Mouse (Mus musculus): ENCODE data around the gene Ccdc103.

Ccdc103 gene

DNA sequence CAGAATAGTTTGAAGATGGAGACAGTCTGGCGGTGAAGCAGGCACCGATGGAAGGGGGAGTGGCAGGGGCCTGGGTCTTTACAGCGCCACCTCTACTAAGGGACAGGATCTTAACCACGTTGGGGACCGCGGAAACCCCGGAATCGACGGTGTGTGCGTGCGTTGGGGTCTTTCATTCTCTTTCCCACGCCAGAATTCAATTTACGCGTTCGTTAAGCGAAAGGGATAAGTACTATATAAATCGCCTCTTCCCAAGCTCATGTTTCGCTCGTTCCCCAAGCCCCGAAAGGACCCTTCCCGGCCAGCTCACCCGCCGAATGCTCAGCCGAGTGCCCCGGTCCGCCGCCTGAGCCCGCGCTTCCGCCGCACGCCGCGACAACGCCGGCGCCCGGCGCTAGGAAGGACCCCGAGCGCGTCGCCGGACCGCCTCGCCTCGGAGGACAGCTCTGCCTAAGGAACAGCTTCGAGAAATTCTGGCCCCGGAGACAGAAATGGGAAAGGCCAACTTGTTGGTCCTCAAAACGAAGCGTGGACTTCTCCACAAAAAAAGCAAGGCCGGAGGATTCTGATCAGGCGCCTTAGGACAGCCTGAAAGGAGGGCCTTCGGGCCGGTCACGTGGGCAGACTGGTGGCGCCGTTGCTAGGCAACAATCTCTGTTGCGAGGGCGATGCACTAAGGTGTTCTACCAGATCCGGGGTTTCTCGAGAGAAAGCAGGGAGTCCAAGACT, at the start of gene Ccdc103, which contains the start of gene Eftud2:
Gene Ccdc103 (plus strand): TSS at position 620 of the 729 bp plus-strand sequence.
Gene Eftud2 (minus strand): TSS at position 401 of the 729 bp plus-strand sequence.
- peak; percentile 94 to 95 for DNase-seq

DNA sequence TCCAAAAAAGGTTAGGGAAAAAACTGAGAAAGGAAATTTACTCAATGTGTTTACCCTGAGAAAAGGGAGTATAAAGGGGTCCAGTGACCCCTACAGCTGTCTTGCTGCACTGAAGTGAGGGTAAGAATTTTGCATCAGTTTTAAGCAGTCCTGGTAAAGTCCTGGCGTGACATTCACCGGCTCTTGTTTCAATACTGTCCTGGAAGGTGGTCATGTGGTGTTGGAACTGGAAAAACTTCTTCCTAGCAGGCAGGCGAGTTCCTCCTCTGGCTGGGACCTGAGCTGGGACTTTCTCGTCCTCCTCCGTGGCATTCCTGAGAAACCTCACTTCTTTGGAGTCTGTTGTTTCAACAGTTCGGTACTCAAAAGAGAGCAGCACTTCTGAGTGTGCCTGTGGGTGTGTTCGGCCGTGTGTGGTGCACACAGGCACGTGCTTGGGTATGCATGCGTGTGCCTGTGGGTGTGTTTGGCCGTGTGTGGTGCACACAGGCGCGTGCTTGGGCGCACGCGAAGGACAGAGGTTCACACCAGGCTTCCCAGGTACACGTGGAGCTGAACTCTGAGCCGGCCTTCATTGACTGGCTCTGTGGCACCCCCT, 48.2 kb upstream of the Ccdc103 start:
- DNase-seq, result no peak

DNA sequence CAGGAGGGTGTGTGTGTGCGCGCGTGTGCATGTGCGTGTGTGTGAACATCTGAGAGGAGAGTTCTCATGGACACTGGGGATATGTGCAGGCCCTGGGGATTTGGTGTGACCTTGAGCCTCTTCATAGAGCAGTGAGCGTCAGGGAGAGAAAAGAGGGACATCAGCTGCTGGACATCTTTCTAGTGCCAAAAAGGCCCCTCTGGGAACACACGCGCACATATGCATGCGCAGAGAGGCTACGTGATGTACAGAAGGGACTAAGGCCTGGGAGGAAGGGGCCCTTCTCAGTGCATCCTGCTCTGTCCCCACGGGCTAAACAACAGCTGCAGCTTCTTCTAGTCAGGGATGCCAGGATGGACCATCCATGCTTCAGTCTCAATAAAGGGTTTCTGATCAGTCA, 46.8 kb upstream of the Ccdc103 start:
- DNase-seq, result no peak

DNA sequence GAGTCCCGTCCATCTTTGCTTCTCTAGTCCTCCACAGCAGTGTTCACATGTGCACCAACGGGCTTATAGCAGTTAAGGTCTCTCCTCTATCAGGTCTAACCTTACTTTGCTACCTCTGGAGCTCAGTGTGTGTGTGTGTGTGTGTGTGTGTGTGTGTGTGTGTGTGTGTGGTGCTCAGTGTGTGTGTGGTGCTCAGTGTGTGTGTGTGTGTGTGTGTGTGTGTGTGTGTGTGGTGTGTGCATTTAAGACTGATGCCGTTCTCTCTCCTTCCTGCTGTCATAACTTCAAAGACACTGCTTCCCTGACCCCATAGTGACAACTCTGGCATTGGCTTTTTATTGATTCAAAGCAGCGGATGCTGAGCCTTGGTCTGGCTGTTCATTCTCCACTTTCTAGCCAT, 45.5 kb upstream of the Ccdc103 start, which contains the start of gene Higd1b:
Gene Higd1b (plus strand): TSS at position 301 of the 400 bp plus-strand sequence.
- no peak for DNase-seq

DNA sequence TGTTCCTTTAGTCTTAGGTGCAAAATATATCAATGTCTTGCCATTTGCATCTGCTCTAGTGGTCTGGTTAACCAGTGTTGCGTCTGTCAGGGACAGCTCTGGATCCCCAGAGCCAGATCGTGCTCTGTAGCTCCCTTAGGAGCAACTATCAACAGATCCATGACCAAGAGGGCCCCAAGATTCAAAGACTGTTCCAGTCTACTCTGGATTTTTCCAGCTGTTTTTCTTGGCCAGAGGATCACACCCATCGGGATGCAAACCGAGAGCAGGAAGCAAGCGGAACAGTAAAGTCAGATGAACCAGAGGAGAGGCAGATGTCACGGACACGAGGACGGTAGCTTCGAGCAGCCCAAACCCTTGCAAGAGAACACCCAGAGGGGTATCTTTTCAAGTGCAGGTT, 44.9 kb upstream of the Ccdc103 start:
- DNase-seq, result no peak

DNA sequence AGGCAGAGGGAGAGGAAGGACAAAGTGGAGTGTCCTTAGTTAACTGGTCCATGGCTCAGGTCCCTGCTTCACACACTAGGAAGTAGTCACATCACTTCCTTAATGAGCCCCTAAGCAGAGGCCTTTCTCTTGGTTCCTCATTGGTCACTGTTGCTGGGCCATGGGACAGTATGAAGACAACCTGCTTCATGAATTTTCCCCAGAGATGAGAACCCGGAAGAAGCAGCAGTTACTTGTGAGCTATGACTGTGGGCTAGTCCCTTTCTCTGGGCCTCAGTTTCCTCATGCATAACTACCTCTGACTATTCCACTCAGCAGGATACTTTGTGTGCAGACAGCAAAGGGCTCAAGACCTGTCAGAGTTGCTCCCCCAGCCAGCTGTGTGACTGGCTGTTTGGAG, 43.6 kb upstream of the Ccdc103 start:
- DNase-seq, result no peak

DNA sequence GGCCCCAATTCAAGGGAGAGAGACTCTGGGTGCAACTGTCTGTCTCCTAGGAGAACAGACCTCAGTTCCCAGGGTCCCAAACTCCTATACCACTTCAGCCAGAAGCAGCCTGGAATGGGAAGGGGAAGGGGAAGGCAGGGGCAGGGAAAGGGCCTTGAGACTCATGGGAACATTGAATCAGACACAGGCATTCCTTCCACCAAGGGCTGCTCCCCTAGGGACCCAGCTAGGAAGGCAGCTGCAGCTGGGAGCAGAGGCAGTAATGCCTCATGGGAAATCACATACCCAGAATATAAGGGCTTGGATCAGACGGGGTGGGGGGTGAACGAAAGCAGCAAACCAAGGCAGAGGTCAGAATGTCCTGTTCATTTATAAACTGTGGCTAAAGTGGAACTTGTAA, 42.9 kb upstream of the Ccdc103 start:
- no peak for DNase-seq

DNA sequence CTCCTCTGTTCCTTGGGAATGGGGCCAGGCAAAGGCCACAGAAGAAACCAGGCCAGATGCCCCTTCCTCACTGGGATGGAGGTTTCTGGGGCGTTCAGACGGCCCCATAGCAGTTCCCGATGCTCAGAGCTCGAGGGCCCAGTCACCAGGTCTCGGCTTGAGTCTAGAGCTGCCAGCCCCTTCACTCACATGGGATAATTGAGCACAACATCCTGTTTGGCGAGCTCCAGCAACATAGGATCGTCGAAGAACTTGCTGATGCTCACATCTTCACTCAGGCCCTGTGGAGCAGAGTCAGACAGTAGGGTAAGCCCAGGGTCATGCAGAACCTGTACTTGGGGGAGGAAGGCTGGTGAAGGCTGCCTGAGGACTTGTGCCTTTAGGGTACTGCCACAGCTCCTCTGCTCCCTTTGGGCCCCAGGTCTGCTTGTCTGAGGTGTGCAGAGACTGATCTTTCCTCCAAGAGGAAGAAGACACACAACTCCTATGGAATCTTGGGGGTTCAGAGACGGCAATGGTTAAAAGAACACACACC, 42.3 kb upstream of the Ccdc103 start:
- no peak for DNase-seq

DNA sequence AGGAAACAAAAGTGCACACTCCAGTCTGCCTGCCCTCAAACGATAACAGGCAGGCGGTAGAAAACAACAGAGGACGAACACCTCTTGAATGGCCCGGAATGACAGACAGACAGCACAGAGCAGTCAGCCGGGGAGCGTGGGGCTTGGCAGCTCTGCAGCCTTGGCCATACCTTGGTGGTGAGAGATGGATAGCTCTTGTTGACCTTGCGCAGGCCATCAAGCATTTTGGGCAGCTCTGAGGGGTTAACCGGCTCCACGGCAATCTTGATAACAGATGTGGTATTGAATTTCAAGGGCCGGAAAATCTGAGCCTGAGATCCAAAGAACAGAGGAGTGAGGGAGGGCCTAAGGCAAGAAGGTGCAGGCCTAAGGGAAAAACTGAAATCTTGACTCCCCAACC, 35.1 kb upstream of the Ccdc103 start:
- no peak for DNase-seq

DNA sequence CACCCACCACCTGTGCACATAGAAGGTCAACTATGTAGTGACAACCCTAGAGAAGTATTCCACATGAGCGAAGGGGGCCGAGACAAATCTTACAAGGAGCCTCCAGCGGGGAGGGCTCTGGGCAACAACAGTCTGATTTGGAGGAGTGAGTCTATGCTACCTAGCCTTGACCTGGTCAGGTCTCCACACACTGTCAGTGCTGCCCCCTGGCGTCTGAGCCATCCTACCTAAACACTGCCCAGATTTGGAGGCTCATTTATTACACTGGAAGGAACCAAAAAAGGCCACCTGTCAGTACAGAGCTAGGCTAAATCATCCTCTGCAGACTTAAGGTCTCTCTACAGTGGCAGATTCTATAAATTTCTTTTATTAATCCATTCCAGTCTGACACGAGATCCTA, 29.1 kb upstream of the Ccdc103 start:
- peak; percentile 81 to 88 for DNase-seq

DNA sequence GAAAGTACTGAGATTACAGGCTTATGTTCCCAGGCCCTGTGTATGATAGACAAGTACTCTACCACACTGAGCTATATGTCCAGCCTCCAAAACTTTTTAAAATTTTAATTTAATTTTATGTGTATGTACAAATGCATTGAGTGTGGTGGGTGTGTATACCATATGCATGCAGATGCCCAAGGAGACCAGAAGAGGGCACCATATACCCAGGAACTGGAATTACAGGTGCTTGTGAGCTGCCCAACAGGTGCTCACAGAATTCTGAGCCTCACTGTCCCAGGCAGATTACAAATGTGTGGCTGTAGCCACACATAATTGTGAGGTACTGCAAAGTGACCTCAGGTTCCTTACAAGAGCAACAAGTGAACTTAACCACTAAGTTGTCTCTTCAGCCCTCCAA, 27.2 kb upstream of the Ccdc103 start:
- no peak for DNase-seq

DNA sequence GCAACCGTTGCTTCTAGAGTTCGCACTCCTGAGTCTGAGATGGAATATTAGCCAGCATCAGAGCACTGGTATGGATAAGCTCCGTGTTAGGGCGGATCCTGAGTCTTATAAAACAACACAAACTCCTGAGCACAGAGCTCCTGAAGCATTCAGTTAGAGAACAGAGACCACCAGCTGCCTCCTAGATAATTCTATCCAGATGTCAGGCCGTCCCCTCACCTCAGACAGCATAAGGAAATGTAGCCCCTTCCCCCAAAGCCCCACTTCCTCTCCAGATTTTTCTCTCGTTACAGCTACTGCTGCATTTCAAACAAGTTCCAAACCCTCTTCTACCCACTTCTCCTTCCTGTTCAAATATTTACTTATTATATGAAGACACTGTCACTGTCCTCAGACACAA, 25.1 kb upstream of the Ccdc103 start:
- no peak for DNase-seq

DNA sequence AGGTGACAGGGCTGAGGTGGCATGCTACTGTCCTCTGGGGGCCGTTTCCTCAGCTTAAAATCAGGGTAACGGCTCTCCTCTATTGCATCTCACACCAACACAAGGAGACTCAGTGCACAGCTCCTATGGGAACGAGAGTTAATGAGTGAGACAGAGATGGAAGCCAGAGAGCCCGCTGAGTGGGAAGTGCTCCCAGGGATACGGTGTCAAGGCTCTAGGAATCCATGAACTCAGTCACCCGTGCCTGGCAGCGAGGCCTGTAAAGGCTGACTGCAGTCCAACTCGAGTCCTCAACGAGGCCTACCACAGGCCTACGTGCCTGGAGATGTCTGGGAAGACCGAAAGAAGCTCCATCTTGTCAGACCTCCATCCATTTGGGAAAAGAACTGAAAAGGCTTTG, 22.1 kb upstream of the Ccdc103 start:
- DNase-seq, result peak; percentile 51 to 60

DNA sequence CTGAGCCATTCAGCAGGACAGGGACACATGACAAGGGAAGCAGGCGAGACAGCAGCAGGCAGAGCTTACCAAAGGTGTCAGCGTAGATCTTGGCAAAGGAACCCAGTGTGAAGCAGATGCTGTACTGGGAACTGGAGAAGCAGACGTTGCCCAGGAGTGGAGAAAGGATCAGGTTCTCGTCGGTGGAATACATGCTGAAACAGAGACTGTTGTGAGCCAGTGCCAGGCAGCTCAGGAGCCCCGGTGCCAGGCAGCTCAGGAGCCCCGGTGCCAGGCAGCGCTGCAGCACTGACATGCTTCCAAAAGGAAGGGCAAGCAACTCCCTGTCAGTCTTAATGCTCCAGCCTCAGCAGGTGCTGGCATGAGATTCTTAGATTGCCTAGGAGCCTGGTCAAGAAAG, 21.1 kb upstream of the Ccdc103 start:
- DNase-seq, result peak; percentile 67

DNA sequence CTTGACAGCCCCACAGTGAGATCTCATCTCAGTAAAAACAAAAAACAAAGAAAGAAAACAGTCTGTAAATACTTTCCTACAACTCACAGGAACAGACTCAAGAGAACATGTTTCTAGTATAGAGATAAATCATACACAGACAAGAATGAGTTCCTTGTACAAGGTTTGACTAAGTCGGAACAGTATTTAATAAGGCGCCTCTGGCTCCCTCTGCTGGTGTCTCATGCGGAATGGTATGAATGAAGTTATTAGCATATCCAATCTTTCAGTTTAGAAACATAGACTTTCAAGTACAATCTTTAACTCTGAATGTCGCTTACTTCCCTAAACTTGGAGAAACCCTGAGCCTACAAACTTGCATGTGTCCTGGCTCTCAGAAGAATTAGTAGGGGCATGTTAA, 16.7 kb upstream of the Ccdc103 start:
- DNase-seq, result peak; percentile 70 to 86

DNA sequence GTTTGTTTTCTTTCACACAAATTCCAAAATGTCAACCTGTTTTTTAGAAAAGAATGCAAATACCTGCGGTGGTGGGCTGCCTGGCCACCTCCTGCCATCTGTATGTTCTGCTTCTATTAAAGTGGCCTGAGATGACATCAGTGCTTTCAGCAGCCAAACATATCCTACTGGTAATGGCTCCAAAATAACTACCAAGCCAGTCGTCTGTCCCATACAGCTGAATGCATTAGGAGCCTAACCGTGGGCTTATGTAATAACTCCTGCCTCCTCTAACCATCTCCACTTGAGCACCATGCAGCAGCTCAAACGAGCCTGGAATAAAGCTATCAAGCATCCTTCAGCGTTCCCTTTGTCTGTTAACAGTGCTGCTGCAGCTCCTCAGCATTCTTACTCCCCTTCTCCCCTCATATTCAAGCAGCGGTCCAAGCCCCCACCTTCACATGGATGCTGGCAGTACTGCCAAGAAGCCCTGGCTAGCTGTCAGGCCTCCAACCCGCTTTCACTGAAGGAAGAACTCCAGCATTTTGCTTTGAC, 6.1 kb upstream of the Ccdc103 start:
- DNase-seq, result peak; percentile 82 to 87

DNA sequence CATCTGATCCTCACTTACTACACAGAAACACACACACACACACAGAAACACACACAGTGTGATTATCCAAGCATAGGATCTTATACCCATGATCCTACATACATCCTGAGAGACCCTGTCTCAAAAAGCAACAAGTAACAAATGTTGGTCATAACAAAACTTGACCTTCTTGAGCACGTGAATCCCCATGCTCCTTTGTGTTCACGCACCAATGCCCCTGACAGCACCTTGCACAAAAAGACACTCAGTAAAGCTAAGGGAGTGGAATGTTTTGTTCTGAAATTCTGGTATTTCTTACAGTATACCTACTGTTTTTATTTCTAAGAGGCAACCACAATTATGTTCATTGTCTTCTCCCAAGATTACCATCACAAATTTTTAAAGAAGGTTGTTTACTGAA, 1.4 kb upstream of the Ccdc103 start:
- no peak for DNase-seq

DNA sequence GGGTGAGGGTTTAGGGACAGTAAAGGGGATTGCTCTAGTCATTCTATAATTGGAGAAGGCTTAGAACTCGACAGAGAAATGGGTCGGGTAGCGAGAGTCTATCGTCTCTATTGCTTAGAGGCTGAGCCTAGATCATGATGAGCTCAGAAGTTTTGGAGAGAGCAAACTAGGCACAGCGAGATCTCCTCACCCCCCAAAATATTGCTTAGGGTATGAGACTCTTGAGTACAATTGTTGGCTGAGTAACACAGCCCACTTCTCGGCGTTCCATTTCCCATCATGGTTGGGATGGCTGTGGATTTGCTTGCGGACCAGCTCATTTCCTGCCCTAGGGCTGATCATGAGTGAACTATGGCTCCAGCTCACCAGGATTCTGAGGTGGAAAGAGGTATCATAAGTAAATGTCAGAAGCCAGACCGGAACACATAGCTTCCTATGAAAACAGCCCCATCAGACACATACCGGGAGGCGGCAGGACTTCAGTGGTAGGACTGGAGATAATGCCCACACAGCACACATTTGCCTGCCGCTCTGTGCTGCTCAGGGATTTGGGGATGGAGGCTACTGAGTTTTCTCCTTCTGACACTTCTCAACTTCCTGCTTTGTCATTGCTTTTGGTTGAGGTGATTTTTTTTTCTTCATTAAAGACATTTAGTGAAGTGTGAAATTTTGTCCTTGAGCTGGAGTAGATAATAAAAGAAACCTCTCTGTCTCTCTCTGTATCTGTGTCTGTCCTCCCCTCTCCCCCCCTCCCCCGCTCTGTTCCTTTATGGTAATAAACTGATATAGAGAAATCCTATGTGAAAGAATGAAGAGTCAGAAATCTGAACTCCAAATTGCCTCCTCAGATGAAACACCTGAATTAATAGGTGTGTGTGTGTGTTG, 552 bp downstream of the Ccdc103 start:
- no peak for DNase-seq

DNA sequence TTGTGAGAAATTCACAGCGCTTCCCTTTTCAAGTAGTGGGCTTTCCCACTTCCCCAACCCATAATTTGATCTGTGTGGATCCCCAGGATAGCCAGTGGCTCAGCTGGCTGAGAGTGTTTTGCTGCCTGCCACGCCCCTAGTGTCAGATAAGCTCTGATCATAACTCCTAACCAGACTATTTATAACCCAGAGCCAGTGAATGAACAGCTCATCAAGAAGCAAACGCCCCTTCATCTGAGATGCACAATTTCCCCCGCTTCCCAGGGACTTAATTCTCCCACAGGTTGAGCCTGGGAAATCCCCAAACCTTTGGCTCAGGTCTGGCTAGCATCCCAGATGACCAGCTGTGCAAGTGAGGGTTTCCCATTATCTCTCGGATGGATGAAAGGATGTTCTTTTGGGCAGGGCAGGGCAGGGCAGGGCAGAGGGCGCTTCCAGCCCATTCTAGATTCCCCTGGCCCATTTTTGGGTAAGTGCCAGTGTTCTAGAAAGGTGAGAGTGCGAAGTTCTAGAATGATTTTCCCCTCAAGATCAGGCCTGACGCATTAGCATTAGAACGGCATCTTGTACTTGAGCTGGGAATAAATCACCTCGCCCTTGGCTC, 3.7 kb downstream of the Ccdc103 start, which contains the start of gene Fam187a:
Gene Fam187a (plus strand): TSS at position 554 of the 604 bp plus-strand sequence.
- DNase-seq, result no peak

DNA sequence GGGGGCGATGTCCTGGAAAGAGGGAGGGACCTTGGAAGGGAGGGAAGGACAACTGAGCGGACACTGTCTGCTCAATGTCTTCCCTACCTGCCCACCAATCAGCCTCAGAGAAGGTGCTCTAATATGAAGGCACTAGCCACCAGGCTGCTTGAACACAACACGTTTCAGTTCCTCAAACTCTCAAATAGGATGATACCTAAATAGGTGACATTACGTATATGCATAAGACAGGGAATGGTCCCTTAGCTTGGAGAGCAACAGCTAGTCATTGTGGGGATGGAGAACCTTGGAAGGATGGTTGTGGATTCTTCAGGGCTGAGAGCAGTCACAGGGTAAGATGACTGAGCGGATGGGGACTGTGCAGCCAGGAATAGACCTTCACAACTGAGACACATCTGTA, 6.4 kb downstream of the Ccdc103 start:
- no peak for DNase-seq

DNA sequence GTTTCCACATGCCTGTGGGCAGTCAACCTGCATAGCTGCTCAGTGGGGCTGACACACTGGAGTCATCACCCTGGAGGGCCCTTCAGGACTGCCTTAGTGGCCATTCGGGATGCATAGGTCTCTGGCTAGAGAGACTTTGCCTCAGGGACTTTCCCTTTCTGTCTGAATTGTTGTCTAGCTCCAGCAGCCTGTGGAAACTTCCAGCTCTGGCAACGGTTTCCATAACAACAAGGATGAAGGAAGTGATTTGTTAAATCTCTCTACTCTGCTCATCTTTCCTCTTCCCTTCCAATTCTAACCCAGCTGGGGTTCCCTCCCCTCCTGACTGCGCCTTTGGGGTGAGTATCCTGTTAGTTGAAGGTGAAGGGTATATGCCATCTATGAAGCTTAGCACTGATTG, 7.1 kb downstream of the Ccdc103 start:
- no peak for DNase-seq

DNA sequence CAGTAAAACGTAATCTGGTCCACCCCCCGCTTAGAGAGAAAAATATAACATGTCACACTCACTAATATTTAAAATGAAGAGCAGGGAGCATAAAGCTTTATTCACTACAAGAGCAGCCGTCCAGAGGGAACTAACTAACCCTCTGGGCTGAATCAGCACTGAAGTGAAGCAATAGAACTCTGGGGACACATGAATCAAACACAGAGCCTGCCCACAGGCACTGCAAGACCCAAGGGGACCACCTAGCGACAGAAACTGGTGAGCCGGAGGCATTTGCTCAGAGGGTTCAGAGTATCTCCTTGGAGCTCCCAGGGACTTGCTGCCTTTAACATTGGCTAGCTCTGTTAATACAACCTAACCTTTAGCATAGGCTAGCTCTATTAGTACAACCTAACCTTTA, 9.1 kb downstream of the Ccdc103 start:
- no peak for DNase-seq

Data from cerebellum, postnatal 25 days (tissue).